Mouse (Mus musculus) forebrain, postnatal 0 days (tissue): Measurements from ENCODE around the gene Lamb3. TPM values are rescaled to one million over a fixed set of nuclear protein-coding genes. Genes with fewer than 3 reads are reported as not detected.

Experiments
- ATAC-seq: fragments of 200-750 bp; cut with Nextera tagmentation; 2 replicates; pipeline ENCODE4 v1.8.0; 2017; ENCODE audit warnings: mild to moderate bottlenecking, moderate library complexity
- DNase-seq: peaks from one replicate; pipeline ENCODE4 v3.0.0-alpha.2; 2015
- H3K27ac ChIP-seq: fragments of 300-500 bp; sonication (generic); 2 replicates; pipeline ENCODE4 v1.5.1; 2014; ENCODE audit warnings: low read depth, mild to moderate bottlenecking, antibody characterized with exemption, low read length, moderate library complexity, mixed read lengths
- H3K27me3 ChIP-seq: fragments of 300-500 bp; sonication (generic); 2 replicates; pipeline ENCODE4 v1.6.1; 2014; ENCODE audit warnings: mild to moderate bottlenecking, low read length, mixed read lengths; ENCODE audit not compliant: insufficient read depth
- H3K36me3 ChIP-seq: fragments of 300-500 bp; sonication (generic); 2 replicates; pipeline ENCODE4 v1.6.1; 2014; ENCODE audit warnings: mild to moderate bottlenecking, moderate library complexity; ENCODE audit not compliant: insufficient read depth
- H3K4me1 ChIP-seq: fragments of 300-500 bp; sonication (generic); 2 replicates; pipeline ENCODE4 v1.6.1; 2014; ENCODE audit warnings: antibody characterized with exemption; ENCODE audit not compliant: insufficient read depth
- H3K4me2 ChIP-seq: fragments of 300-500 bp; sonication (generic); 2 replicates; pipeline ENCODE4 v1.6.1; 2014; ENCODE audit warnings: low read depth, mild to moderate bottlenecking, moderate library complexity
- H3K4me3 ChIP-seq: fragments of 300-500 bp; sonication (generic); 2 replicates; pipeline ENCODE4 v1.5.1; 2014; ENCODE audit warnings: low read depth, low read length, mixed read lengths
- H3K9ac ChIP-seq: fragments of 300-500 bp; sonication (generic); 2 replicates; pipeline ENCODE4 v1.6.1; 2014; ENCODE audit warnings: mild to moderate bottlenecking
- H3K9me3 ChIP-seq: fragments of 300-500 bp; sonication (generic); 2 replicates; pipeline ENCODE4 v1.6.1; 2016; ENCODE audit warnings: low read length
- CTCF ChIP-seq: sonication (generic); IDR thresholded peaks from 2 replicates; pipeline ENCODE4 v1.5.1; 2016; ENCODE audit warnings: antibody characterized with exemption, control low read depth, low read depth
- WGBS: fragments of 180-500 bp; shearing (Covaris S2); extraction: QIAGEN DNeasy Blood & Tissue Kit; methylation state at CpG from one replicate; pipeline ENCODE4 v1.1.7; 2014; 5-methylcytosine and 5-hydroxymethylcytosine counted together
- polyA plus RNA-seq: library from polyadenylated mRNA; unstranded; fragments of >200 nt; fragmentation: Nextera tagmentation; extraction: Ambion mirVana; gene quantifications from 2 replicates; pipeline ENCODE4 v1.2.1, GENCODE M21; 2015
- total RNA-seq: library from RNA; depleted of rRNA; stranded (reverse); fragments of >200 nt; gene quantifications from 2 replicates; pipeline ENCODE4 v1.2.3, GENCODE M21; 2014

Gene Lamb3
- total and polyA plus RNA-seq, 2 experiments from 2014 or later: 1.1 to 1.5 TPM

GRCm38 (mm10) chr1:193201383-193201778, 6.1 kb upstream of the Lamb3 start, which contains the start of gene Traf3ip3:
Gene Traf3ip3 (minus strand): TSS chr1:193201703.
- no peaks in the 10 kb centered on the region for H3K9me3 ChIP-seq
- DNase-seq: no peak
- no peak within 1 kb of the TSS for H3K9ac ChIP-seq
- H3K4me2 ChIP-seq: no peak within 1 kb of the TSS
- no peaks in the 10 kb centered on the region for H3K36me3 ChIP-seq
- no peaks in the 10 kb centered on the region for H3K4me1 ChIP-seq
- H3K4me3 ChIP-seq: no peak within 1 kb of the TSS
- no peak for ATAC-seq
- no peak within 1 kb of the TSS for H3K27ac ChIP-seq
- 74% methylated on average over 5 of the region's 5 CpGs for WGBS
- no peaks in the 10 kb centered on the region for H3K27me3 ChIP-seq
- no peak for TF ChIP-seq CTCF

GRCm38 (mm10) chr1:193203821-193204220, 3.7 kb upstream of the Lamb3 start:
- no peak for TF ChIP-seq CTCF
- Histone ChIP-seq H3K4me1 (no peaks in the 10 kb centered on the region), H3K4me2 (no peak overlapping the region), H3K27me3 (no peaks in the 10 kb centered on the region), H3K36me3 (no peaks in the 10 kb centered on the region), H3K9me3 (no peaks in the 10 kb centered on the region), H3K27ac (no peak overlapping the region), H3K9ac (no peak overlapping the region), H3K4me3 (no peak overlapping the region)
- DNase-seq (no peak), ATAC-seq (no peak)
- 88% methylated on average over 2 of the region's 2 CpGs for WGBS

- Histone ChIP-seq H3K27ac (no peak overlapping the region), H3K36me3 (no peaks in the 10 kb centered on the region), H3K4me3 (no peak overlapping the region), H3K4me1 (no peaks in the 10 kb centered on the region), H3K27me3 (no peaks in the 10 kb centered on the region), H3K4me2 (no peak overlapping the region), H3K9me3 (no peaks in the 10 kb centered on the region), H3K9ac (no peak overlapping the region)
- ATAC-seq: no peak
- 97% methylated on average over 2 of the region's 2 CpGs for WGBS
- TF ChIP-seq CTCF: no peak
- no peak for DNase-seq
Observed at GRCm38 (mm10) chr1:193205431-193205830, 2.1 kb upstream of the Lamb3 start.

- WGBS: 33% methylated on average over 2 of the region's 2 CpGs
- Histone ChIP-seq H3K4me3 (no peak overlapping the region), H3K9me3 (no peaks in the 10 kb centered on the region), H3K27ac (no peak overlapping the region), H3K4me2 (no peak overlapping the region), H3K36me3 (no peaks in the 10 kb centered on the region), H3K27me3 (no peaks in the 10 kb centered on the region), H3K9ac (no peak overlapping the region), H3K4me1 (no peaks in the 10 kb centered on the region)
- peak; percentile 72 for TF ChIP-seq CTCF
- no peak for ATAC-seq
- DNase-seq: peak; percentile 21
Observed at GRCm38 (mm10) chr1:193208178-193208577, 679 bp downstream of the Lamb3 start.

GRCm38 (mm10) chr1:193211371-193211770, 3.9 kb downstream of the Lamb3 start:
- H3K9ac ChIP-seq: no peak overlapping the region
- H3K27ac ChIP-seq: no peak overlapping the region
- H3K4me1 ChIP-seq: no peaks in the 10 kb centered on the region
- no peaks in the 10 kb centered on the region for H3K36me3 ChIP-seq
- WGBS: 74% methylated on average over 5 of the region's 5 CpGs
- DNase-seq: no peak
- no peak overlapping the region for H3K4me2 ChIP-seq
- H3K9me3 ChIP-seq: no peaks in the 10 kb centered on the region
- TF ChIP-seq CTCF: no peak
- H3K27me3 ChIP-seq: no peaks in the 10 kb centered on the region
- ATAC-seq: no peak
- no peak overlapping the region for H3K4me3 ChIP-seq

- H3K9me3 ChIP-seq: no peaks in the 10 kb centered on the region
- 74% methylated on average over 5 of the region's 5 CpGs for WGBS
- no peak for ATAC-seq
- no peaks in the 10 kb centered on the region for H3K4me1 ChIP-seq
- H3K27me3 ChIP-seq: no peaks in the 10 kb centered on the region
- H3K27ac ChIP-seq: no peak overlapping the region
- no peak overlapping the region for H3K4me2 ChIP-seq
- H3K9ac ChIP-seq: no peak overlapping the region
- H3K4me3 ChIP-seq: no peak overlapping the region
- no peak for DNase-seq
- no peak for TF ChIP-seq CTCF
- H3K36me3 ChIP-seq: no peaks in the 10 kb centered on the region
Observed at GRCm38 (mm10) chr1:193214053-193214452, 6.6 kb downstream of the Lamb3 start.

- Histone ChIP-seq H3K9me3 (no peaks in the 10 kb centered on the region), H3K9ac (no peak overlapping the region), H3K4me2 (no peak overlapping the region), H3K27me3 (no peaks in the 10 kb centered on the region), H3K36me3 (no peaks in the 10 kb centered on the region), H3K4me3 (no peak overlapping the region), H3K27ac (no peak overlapping the region), H3K4me1 (no peaks in the 10 kb centered on the region)
- 76% methylated on average over 3 of the region's 3 CpGs for WGBS
- no peak for TF ChIP-seq CTCF
- ATAC-seq (no peak), DNase-seq (no peak)
Observed at GRCm38 (mm10) chr1:193216000-193216399, 8.5 kb downstream of the Lamb3 start.

GRCm38 (mm10) chr1:193220408-193220807, 12.9 kb downstream of the Lamb3 start:
- Histone ChIP-seq H3K27me3 (no peaks in the 10 kb centered on the region), H3K9ac (no peak overlapping the region), H3K4me1 (no peaks in the 10 kb centered on the region), H3K36me3 (no peaks in the 10 kb centered on the region), H3K4me2 (no peak overlapping the region), H3K9me3 (no peaks in the 10 kb centered on the region), H3K4me3 (no peak overlapping the region), H3K27ac (no peak overlapping the region)
- no peak for TF ChIP-seq CTCF
- DNase-seq (no peak), ATAC-seq (no peak)
- WGBS: 72% methylated on average over 5 of the region's 5 CpGs
